Mouse (Mus musculus): ENCODE measurements at regions not wholly inside any gene's neighbourhood (a gene's known extent, or its start where the extent isn't known, plus 50 kb on each side); places are given as distances from the start of the nearest gene placed in this dataset.

GRCm38 (mm10) chr17:47313162-47313561 is 55.5 kb upstream of the Mrps10 start:
- TF ChIP-seq CTCF (conservative IDR thresholded peaks at IDR 0.05; ENCODE audit: low read length) (peak; percentile 57), NANOG (IDR thresholded peaks at IDR 0.05; ENCODE audit: borderline replicate concordance, low read length) (no peak), POU5F1 (IDR thresholded peaks at IDR 0.05; ENCODE audit: borderline replicate concordance, low read length) (no peak)
